Mouse (Mus musculus) midbrain, embryonic 12.5 days (tissue): Measurements from ENCODE around the gene Depdc5. TPM values are rescaled to one million over a fixed set of nuclear protein-coding genes. Genes with fewer than 3 reads are reported as not detected.

Experiments used
- ATAC-seq: fragments of 200-750 bp; cut with Nextera tagmentation; 2 replicates; pipeline ENCODE4 v1.8.0; 2017; ENCODE audit warnings: low read depth, moderate TSS enrichment, moderate library complexity; ENCODE audit not compliant: low FRiP score
- H3K27ac ChIP-seq: fragments of 300-500 bp; sonication (generic); replicated peaks from 2 replicates; pipeline ENCODE4 v1.5.1; 2016; ENCODE audit warnings: mild to moderate bottlenecking
- H3K27me3 ChIP-seq: fragments of 300-500 bp; sonication (generic); 2 replicates; pipeline ENCODE4 v1.6.1; 2016; ENCODE audit warnings: mild to moderate bottlenecking
- H3K36me3 ChIP-seq: fragments of 300-500 bp; sonication (generic); 2 replicates; pipeline ENCODE4 v1.6.1; 2016
- H3K4me1 ChIP-seq: fragments of 300-500 bp; sonication (generic); 2 replicates; pipeline ENCODE4 v1.6.1; 2016
- H3K4me2 ChIP-seq: fragments of 300-500 bp; sonication (generic); replicated peaks from 2 replicates; pipeline ENCODE4 v1.6.1; 2016; ENCODE audit warnings: mild to moderate bottlenecking, moderate library complexity
- H3K4me3 ChIP-seq: fragments of 300-500 bp; sonication (generic); 2 replicates; pipeline ENCODE4 v1.5.1; 2016; ENCODE audit warnings: mild to moderate bottlenecking
- H3K9ac ChIP-seq: fragments of 300-500 bp; sonication (generic); replicated peaks from 2 replicates; pipeline ENCODE4 v1.6.1; 2016; ENCODE audit warnings: mild to moderate bottlenecking, moderate library complexity
- H3K9me3 ChIP-seq: fragments of 300-500 bp; sonication (generic); 2 replicates; pipeline ENCODE4 v1.6.1; 2016; ENCODE audit warnings: mild to moderate bottlenecking
- WGBS: fragments of 180-500 bp; shearing (Covaris S2); methylation state at CpG from one replicate; pipeline ENCODE4 v1.1.7; 2016; 5-methylcytosine and 5-hydroxymethylcytosine counted together
- polyA plus RNA-seq: library from polyadenylated mRNA; unstranded; fragments of >200 nt; fragmentation: Nextera tagmentation; extraction: Ambion mirVana; gene quantifications from 2 replicates; pipeline ENCODE4 v1.2.1, GENCODE M21; 2016

Depdc5 gene
- polyA plus RNA-seq, 1 experiment from 2014 or later = 41.6 TPM

DNA sequence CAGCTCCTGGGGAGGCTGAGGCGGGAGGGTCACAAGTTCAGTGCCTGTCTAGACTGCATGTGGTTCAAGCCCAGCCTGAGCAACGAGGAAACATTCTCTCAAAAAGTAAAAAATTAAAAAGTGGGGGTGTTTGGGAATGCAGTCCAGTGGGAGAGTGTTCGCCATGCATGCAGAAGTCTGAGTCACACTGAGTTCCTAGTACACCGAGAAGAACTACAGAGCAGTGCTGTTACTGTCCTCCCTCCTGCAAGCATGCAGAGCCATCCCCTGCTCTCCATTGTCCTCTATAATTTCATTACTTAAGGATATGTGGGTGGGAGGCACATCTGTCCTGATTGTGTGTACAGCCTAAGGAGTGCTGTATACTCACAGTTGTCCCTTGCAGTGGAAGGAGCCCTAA, 59.4 kb downstream of the Depdc5 start:
- Histone ChIP-seq H3K27me3 (no peaks in the 10 kb centered on the region), H3K27ac (no peak overlapping the region), H3K36me3 (peaks cover 79% of the 10 kb centered on the region), H3K4me1 (no peaks in the 10 kb centered on the region), H3K4me2 (no peak overlapping the region), H3K9ac (no peak overlapping the region), H3K4me3 (no peak overlapping the region), H3K9me3 (no peaks in the 10 kb centered on the region)
- 87% methylated on average over 4 of the region's 4 CpGs for WGBS
- no peak for ATAC-seq

DNA sequence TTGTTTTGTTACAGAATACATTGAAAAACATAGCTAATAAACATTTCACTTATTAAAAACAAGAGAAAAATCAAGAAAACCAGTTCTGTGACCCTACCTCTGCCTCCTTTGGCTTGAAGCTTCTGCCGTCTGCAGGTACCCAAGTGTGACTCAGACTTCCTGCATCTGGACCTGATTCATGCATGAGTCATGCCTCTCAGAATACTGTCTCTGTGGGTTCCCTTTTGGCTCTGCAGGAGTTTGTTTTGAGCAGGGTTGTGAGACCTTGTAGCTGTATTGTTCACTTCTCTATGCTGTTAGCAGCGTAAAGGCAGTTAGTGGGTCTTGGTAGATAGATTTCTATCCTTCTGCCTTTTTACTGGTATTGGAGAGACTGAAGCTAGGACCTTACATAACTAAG, 67.3 kb downstream of the Depdc5 start:
- WGBS = 89% methylated on average over 2 of the region's 2 CpGs
- Histone ChIP-seq H3K9ac (no peak overlapping the region), H3K36me3 (peaks cover 78% of the 10 kb centered on the region), H3K4me2 (no peak overlapping the region), H3K4me3 (no peak overlapping the region), H3K27me3 (no peaks in the 10 kb centered on the region), H3K4me1 (no peaks in the 10 kb centered on the region), H3K9me3 (no peaks in the 10 kb centered on the region), H3K27ac (no peak overlapping the region)
- ATAC-seq = no peak

DNA sequence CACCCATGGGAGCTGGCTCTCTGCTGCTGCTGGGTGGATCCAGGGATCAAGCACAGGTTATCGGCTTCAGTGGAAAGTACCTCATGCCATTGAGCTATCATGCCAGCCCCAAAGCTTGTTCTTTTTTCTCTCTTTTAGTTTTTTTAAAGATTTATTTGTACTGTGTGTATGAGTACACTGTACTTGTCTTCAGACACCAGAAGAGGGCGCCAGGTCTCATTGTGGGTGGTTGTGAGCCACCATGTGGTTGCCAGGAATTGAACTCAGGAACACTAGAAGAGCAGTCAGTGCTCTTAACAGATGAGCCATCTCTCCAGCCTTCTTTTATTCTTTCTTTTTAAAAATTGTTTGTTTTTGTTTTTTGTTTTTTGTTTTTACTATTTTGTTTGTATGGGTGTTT, 71.2 kb downstream of the Depdc5 start:
- H3K4me3 ChIP-seq = no peak overlapping the region
- no peaks in the 10 kb centered on the region for H3K27me3 ChIP-seq
- H3K27ac ChIP-seq = no peak overlapping the region
- H3K36me3 ChIP-seq = peaks cover 74% of the 10 kb centered on the region
- no peak overlapping the region for H3K9ac ChIP-seq
- no peaks in the 10 kb centered on the region for H3K9me3 ChIP-seq
- 60% methylated on average over 2 of the region's 2 CpGs for WGBS
- ATAC-seq = no peak
- no peaks in the 10 kb centered on the region for H3K4me1 ChIP-seq
- no peak overlapping the region for H3K4me2 ChIP-seq

DNA sequence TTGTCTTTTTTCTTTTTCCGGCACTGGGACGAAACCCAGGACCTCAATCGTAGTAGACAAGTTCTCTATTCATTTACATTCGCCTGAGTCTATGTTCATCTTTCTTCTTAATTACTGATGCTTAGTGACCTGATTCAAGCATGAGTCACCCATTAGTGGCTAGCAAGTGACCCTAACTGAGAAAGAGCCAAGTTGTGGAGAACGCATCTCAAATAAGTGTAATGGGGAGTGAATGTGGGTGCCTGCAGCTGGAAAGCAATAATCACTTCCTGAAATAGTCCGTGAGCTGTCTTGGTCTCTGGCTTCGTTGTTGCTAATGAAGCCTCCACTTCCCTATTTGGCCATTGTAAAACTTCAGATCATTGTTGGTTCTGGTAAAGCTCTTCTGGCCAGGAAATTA, 77.1 kb downstream of the Depdc5 start:
- Histone ChIP-seq H3K36me3 (peaks cover 83% of the 10 kb centered on the region), H3K27me3 (no peaks in the 10 kb centered on the region), H3K4me3 (no peak overlapping the region), H3K9me3 (no peaks in the 10 kb centered on the region), H3K27ac (no peak overlapping the region), H3K9ac (no peak overlapping the region), H3K4me1 (no peaks in the 10 kb centered on the region), H3K4me2 (no peak overlapping the region)
- ATAC-seq = no peak
- WGBS = 94% methylated on average over 7 of the region's 7 CpGs

DNA sequence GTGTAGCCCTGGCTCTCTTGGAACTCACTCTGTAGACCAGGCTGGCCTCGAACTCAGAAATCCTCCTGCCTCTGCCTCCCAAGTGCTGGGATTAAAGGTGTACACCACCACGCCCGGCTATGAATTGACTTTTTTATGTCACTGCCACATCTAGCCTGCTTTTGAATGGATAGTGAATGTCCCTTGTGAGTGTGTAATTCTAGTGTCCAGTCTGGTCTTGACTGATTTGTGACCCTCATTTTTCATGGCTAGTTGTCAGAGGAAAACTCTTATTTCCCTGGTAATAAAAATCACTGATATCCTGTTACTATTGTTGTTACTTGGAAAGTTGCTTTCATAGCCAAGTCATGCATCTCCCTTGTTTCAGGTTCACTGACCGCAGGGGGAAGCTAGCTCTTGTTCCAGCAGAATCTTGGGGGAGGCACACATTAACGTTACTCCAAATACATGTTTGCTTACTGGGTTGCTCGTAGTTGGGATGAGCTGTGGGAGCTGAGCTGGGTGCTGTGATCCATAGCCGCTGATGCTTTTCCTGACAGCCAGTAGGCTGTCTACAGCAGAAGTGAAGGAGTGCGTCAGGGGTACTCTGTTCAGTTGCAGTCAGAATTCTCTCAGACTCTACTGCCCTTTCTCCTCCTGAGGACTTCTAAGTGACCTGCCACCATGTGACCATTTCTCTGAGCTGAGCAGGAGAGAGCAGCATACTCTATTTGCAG, 77.9 kb downstream of the Depdc5 start:
- no peak for ATAC-seq
- Histone ChIP-seq H3K4me1 (no peaks in the 10 kb centered on the region), H3K27me3 (no peaks in the 10 kb centered on the region), H3K4me2 (no peak overlapping the region), H3K9ac (no peak overlapping the region), H3K4me3 (no peak overlapping the region), H3K36me3 (peaks cover 83% of the 10 kb centered on the region), H3K9me3 (no peaks in the 10 kb centered on the region), H3K27ac (no peak overlapping the region)
- WGBS = 94% methylated on average over 8 of the region's 8 CpGs

DNA sequence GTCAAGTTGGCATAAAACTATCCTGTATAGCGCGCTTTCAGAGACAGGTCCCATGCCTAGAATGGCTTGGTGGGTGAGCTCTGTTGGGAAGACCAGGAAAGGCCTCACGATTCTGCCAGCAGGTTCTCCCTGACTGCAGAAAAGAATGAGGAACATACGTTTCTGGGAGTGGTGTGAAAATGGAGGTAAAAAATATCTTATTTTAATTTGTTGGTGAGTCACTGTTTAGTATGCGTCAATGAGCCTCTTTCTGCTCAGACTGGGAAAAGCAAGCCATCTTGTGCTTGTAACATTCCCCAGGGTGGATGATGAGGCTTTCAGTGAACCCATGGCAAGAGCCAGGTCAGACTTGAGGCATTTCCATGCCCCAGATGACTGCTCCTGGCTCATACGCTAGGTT, 86.6 kb downstream of the Depdc5 start:
- H3K36me3 ChIP-seq = peaks cover 68% of the 10 kb centered on the region
- H3K4me1 ChIP-seq = no peaks in the 10 kb centered on the region
- no peaks in the 10 kb centered on the region for H3K9me3 ChIP-seq
- H3K4me3 ChIP-seq = no peak overlapping the region
- no peak overlapping the region for H3K27ac ChIP-seq
- 97% methylated on average over 6 of the region's 6 CpGs for WGBS
- H3K4me2 ChIP-seq = no peak overlapping the region
- ATAC-seq = no peak
- no peak overlapping the region for H3K9ac ChIP-seq
- no peaks in the 10 kb centered on the region for H3K27me3 ChIP-seq

DNA sequence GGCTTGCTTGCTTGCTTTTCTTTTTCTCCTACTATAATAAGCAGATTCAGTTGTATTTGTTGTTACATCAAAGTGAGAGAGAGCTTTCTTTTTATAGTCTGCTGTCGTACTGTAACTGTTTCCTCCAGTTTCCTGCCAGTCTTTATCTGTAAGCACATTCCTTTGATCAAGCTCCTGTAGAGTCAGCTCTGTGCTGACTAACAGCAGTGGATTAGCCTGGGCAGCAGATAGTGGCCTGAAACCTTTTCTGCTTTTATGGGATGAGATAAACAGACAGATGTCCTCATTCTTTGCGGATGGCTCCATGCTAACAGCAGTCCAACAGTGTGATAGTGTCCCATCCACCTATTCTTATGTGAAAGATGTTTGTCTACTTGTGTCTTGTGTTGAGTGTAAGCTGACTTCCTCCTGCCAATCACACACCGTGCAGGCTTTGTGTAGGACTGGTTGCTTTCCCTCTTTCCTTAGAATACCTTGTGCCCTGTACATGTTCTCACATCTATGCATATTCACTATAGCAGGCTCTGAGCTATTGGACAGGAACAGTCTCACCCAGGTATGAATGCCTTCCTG, 87.3 kb downstream of the Depdc5 start:
- H3K4me1 ChIP-seq = no peaks in the 10 kb centered on the region
- ATAC-seq = no peak
- no peaks in the 10 kb centered on the region for H3K9me3 ChIP-seq
- no peak overlapping the region for H3K4me3 ChIP-seq
- peaks cover 68% of the 10 kb centered on the region for H3K36me3 ChIP-seq
- 91% methylated on average over 3 of the region's 3 CpGs for WGBS
- H3K27ac ChIP-seq = no peak overlapping the region
- no peak overlapping the region for H3K9ac ChIP-seq
- no peaks in the 10 kb centered on the region for H3K27me3 ChIP-seq
- no peak overlapping the region for H3K4me2 ChIP-seq

DNA sequence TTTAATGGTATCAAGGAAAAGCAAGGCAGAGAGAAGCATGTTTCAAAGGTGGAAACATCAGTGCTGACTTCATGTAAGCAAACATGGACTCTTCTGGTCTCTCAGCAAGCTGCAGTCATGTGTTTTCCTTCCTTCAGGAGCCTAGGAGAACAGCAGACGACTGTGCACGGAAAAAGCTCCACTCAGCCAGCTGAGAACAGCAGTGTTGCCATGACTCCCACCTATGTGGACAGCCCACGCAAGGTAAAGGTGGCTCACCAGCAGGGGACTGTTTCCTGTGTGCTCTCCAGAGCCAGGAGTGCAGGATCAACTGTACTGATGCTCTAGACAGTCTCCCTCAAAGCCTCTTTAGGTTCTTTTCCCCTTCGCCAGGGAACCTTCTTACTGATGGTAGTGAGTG, 92.2 kb downstream of the Depdc5 start:
- no peaks in the 10 kb centered on the region for H3K4me1 ChIP-seq
- no peak overlapping the region for H3K27ac ChIP-seq
- H3K4me3 ChIP-seq = no peak overlapping the region
- WGBS = 90% methylated on average over 4 of the region's 4 CpGs
- H3K36me3 ChIP-seq = peaks cover 55% of the 10 kb centered on the region
- ATAC-seq = no peak
- H3K4me2 ChIP-seq = no peak overlapping the region
- H3K27me3 ChIP-seq = no peaks in the 10 kb centered on the region
- H3K9me3 ChIP-seq = no peaks in the 10 kb centered on the region
- no peak overlapping the region for H3K9ac ChIP-seq

DNA sequence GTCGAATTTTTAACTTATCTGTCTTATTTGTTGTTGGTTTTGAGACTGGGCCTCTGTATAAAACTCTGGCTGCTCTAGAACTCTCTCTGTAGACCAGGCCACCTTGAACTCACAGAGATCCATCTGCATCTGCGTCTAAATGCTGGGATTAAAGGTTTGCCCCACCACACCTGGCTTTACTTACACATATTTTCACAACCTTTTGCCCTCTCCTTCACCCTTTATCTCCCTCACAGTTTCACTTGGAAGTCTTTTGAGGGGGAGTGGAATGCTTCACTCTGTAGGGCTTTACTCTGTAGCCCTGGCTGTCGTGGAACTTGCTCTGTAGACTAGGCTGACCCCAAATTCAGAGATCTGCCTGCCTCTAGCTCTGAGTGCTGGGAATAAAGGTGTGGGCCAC, 98.1 kb downstream of the Depdc5 start:
- Histone ChIP-seq H3K27me3 (no peaks in the 10 kb centered on the region), H3K36me3 (peaks cover 56% of the 10 kb centered on the region), H3K9ac (no peak overlapping the region), H3K4me2 (no peak overlapping the region), H3K4me1 (no peaks in the 10 kb centered on the region), H3K27ac (no peak overlapping the region), H3K4me3 (no peak overlapping the region), H3K9me3 (no peaks in the 10 kb centered on the region)
- ATAC-seq = no peak
- WGBS = 87% methylated on average over 3 of the region's 3 CpGs

DNA sequence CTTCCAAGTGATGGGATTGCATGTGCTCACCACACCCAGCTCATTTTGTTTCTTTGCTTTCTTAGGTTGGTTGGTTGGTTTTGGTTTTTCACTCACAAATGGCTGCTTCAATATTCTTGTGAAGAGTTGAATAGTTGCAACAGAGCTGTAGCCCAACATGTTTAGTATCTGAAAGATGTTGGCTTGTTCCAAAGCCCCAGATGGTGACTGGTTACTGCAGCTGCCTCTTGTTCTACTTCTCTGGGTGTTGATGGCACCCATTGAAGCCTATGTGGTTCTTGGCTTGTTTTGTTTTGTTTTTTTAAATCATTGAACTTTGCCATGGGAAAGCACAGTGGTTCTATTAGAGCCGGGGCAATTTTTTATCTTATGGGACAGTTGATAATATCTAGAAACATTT, 99.1 kb downstream of the Depdc5 start:
- no peaks in the 10 kb centered on the region for H3K4me1 ChIP-seq
- no peak overlapping the region for H3K4me2 ChIP-seq
- no peak overlapping the region for H3K27ac ChIP-seq
- 91% methylated on average over 1 of the region's 1 CpGs for WGBS
- H3K4me3 ChIP-seq = no peak overlapping the region
- no peak overlapping the region for H3K9ac ChIP-seq
- H3K27me3 ChIP-seq = no peaks in the 10 kb centered on the region
- ATAC-seq = no peak
- H3K9me3 ChIP-seq = no peaks in the 10 kb centered on the region
- H3K36me3 ChIP-seq = peaks cover 57% of the 10 kb centered on the region

DNA sequence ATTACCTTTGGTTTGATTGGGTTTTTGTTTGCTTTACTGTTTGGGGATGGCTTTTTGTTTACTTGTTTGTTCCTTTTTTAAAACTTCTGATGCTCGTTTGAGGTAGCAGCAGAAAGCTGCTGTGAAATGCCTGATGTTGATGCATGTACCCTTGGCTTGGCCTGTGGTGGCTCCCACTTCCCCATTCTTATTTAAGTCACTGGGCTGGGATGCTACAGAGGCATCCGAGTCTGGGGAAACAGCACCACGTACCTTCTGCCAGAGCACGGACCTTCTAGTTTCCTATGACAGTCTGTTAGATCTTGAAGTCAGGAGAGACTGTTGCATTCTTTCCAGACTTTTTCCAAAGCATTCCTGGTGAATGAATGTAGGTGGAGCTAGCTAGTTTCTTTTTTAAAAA, 113.0 kb downstream of the Depdc5 start:
- Histone ChIP-seq H3K9me3 (no peaks in the 10 kb centered on the region), H3K4me1 (no peaks in the 10 kb centered on the region), H3K27me3 (no peaks in the 10 kb centered on the region), H3K4me3 (no peak overlapping the region), H3K9ac (no peak overlapping the region), H3K4me2 (no peak overlapping the region), H3K36me3 (peaks cover 37% of the 10 kb centered on the region), H3K27ac (no peak overlapping the region)
- no peak for ATAC-seq
- WGBS = 89% methylated on average over 4 of the region's 4 CpGs

DNA sequence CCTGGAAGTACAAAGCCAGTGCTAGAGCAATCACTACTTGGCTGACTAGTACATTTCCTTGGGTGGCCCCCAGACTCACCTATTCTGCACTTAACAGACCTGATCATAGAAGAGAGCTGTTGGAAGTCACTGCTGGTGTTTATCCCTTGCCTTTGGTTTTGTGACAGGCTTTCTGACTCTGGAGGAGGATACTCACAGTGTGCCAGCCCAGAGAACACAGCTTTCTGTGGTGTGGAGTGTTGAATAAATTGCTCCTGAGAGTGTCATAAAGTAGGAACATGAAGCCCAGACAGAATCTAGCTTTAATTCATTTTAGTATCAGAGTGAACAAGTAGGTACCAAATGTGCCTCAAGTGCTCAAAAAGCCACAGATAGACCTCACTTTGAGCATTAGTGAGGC, 113.7 kb downstream of the Depdc5 start:
- Histone ChIP-seq H3K9ac (no peak overlapping the region), H3K4me2 (no peak overlapping the region), H3K4me1 (no peaks in the 10 kb centered on the region), H3K9me3 (no peaks in the 10 kb centered on the region), H3K36me3 (peaks cover 42% of the 10 kb centered on the region), H3K27ac (no peak overlapping the region), H3K27me3 (no peaks in the 10 kb centered on the region), H3K4me3 (no peak overlapping the region)
- ATAC-seq = no peak

DNA sequence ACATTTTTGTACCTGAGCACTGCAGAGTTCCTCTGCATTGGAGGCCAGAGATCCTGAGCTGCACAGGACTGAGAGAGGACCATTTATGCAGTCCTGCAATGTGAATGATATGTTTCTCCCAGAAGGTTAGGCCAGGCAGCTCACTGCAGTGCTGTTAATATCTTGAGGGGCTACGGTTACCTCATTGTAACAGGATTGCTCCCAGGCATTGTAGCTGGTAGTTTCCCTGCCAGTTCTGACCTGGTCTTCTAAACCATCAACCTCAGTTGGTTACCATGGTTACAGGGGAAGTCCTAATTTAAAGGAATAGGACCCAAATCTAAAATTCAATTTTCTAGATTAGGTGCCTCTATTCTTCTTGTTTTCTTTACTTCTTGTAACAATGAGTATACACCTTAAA, 121.9 kb downstream of the Depdc5 start:
- no peak overlapping the region for H3K9ac ChIP-seq
- no peak overlapping the region for H3K27ac ChIP-seq
- WGBS = 50% methylated on average over 1 of the region's 1 CpGs
- H3K36me3 ChIP-seq = peaks cover 66% of the 10 kb centered on the region
- H3K4me3 ChIP-seq = no peak overlapping the region
- no peaks in the 10 kb centered on the region for H3K27me3 ChIP-seq
- ATAC-seq = no peak
- 0 out of 2 replicates have a peak, but pooled peaks cover 3% of the 10 kb centered on the region for H3K4me1 ChIP-seq
- no peaks in the 10 kb centered on the region for H3K9me3 ChIP-seq
- no peak overlapping the region for H3K4me2 ChIP-seq
